10 mouse cellular contexts compared by ENCODE assay signal in the genomic region with DNA sequence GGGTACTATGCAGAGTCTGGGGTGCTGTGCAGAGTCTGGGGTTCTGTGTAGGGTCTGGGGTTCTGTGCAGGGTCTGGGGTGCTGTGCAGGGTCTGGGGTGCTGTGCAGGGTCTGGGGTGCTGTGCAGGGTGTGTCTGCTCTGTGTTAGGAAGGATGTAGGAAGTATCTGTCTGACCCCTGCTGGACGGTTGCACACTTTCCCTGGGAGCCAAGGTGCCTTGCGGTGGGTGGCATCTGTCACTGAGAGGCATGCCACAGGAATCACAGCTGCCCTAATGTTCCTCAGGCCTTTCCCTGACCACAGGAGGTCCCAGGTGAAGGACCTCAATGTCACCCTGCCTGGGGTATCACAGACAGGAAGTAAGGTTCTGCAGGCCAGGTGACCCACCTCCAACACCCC.
A peak's percentile ranks its signal among the peaks of the same experiment; 100 is the strongest.
DNase-seq lines count a peak whose midpoint lies in the region; ATAC-seq and TF ChIP-seq lines count a peak whose summit lies in the region.
"Had no signal": no experiment of that assay in that cellular context is flagged by ENCODE, and none has a peak within 500 bp of the region (broad histone marks: within the 10 kb centered on the region; RNA-seq: fewer than 3 reads in every experiment).

No protein-coding gene starts in this region.

- H3K27ac ChIP-seq in heart, postnatal 0 days (ENCODE audit: low read depth), result no peak overlapping the region
- no peak overlapping the region for H3K27ac ChIP-seq in neural tube, embryonic 12.5 days
- H3K27ac ChIP-seq in neural tube, embryonic 15.5 days (replicated peaks), result no peak overlapping the region
- H3K27ac ChIP-seq in intestine, postnatal 0 days (ENCODE audit: low read depth, low read length), result no peak overlapping the region

- no peak for DNase-seq in heart, postnatal 0 days (ENCODE audit: low spot score)
- DNase-seq in heart, adult 9 months (ENCODE audit: low spot score in 2 of 2), result no peak
- peak; percentile 65 for DNase-seq in thymus, postnatal 25 days
- DNase-seq in ovary, postnatal 10 days (ENCODE audit: low spot score), result no peak
- DNase-seq in heart, postnatal 14 days, result no peak
- DNase-seq: gastrocnemius, postnatal 36 days; kidney, postnatal 10 days had no signal

- TF ChIP-seq EP300 in heart, postnatal 0 days (IDR thresholded peaks at IDR 0.05; ENCODE audit: low read depth), result no peak

- no peak overlapping the region for H3K4me3 ChIP-seq in heart, postnatal 0 days (ENCODE audit: low read depth, low read length)
- no peak overlapping the region for H3K4me3 ChIP-seq in neural tube, embryonic 12.5 days
- no peak overlapping the region for H3K4me3 ChIP-seq in neural tube, embryonic 15.5 days (replicated peaks)
- no peak overlapping the region for H3K4me3 ChIP-seq in intestine, postnatal 0 days (ENCODE audit: low read depth, low read length)

- ATAC-seq in heart, postnatal 0 days (ENCODE audit: insufficient read depth, low read depth), result no peak
- ATAC-seq in neural tube, embryonic 12.5 days (ENCODE audit: low FRiP score, low read depth), result no peak
- ATAC-seq in neural tube, embryonic 15.5 days (ENCODE audit: low FRiP score), result no peak
- no peak for ATAC-seq in intestine, postnatal 0 days

- H3K4me1 ChIP-seq in heart, postnatal 0 days (ENCODE audit: control insufficient read depth, insufficient read depth), result peaks cover 55% of the 10 kb centered on the region
- H3K4me1 ChIP-seq in neural tube, embryonic 12.5 days, result peaks cover 100% of the 10 kb centered on the region
- peaks cover 92% of the 10 kb centered on the region for H3K4me1 ChIP-seq in neural tube, embryonic 15.5 days
- H3K4me1 ChIP-seq in intestine, postnatal 0 days (replicated peaks; ENCODE audit: control insufficient read depth, insufficient read depth, low read length), result peaks cover 42% of the 10 kb centered on the region

- H3K36me3 ChIP-seq in heart, postnatal 0 days (replicated peaks; ENCODE audit: control insufficient read depth, insufficient read depth, low read length), result no peaks in the 10 kb centered on the region
- no peaks in the 10 kb centered on the region for H3K36me3 ChIP-seq in neural tube, embryonic 12.5 days
- no peaks in the 10 kb centered on the region for H3K36me3 ChIP-seq in neural tube, embryonic 15.5 days
- H3K36me3 ChIP-seq in intestine, postnatal 0 days (ENCODE audit: control insufficient read depth, insufficient read depth), result no peaks in the 10 kb centered on the region

- H3K27me3 ChIP-seq in heart, postnatal 0 days (ENCODE audit: control insufficient read depth, insufficient read depth, low read length), result no peaks in the 10 kb centered on the region
- H3K27me3 ChIP-seq in neural tube, embryonic 12.5 days (replicated peaks), result no peaks in the 10 kb centered on the region
- H3K27me3 ChIP-seq in neural tube, embryonic 15.5 days (replicated peaks), result no peaks in the 10 kb centered on the region
- no peaks in the 10 kb centered on the region for H3K27me3 ChIP-seq in intestine, postnatal 0 days (replicated peaks; ENCODE audit: control insufficient read depth, insufficient read depth, low read length)

- intact Hi-C loops in heart, postnatal 14 days (cut with DNase I), result no loop called here

- H3K9ac ChIP-seq in heart, postnatal 0 days (replicated peaks; ENCODE audit: low read depth, low read length), result no peak overlapping the region
- H3K9ac ChIP-seq in neural tube, embryonic 12.5 days, result no peak overlapping the region
- no peak overlapping the region for H3K9ac ChIP-seq in neural tube, embryonic 15.5 days (replicated peaks)
- H3K9ac ChIP-seq in intestine, postnatal 0 days (ENCODE audit: low read depth, low read length), result no peak overlapping the region

- no peak overlapping the region for H3K4me2 ChIP-seq in heart, postnatal 0 days (ENCODE audit: low read depth, low read length)
- 0 out of 2 replicates have a peak overlapping the region, but pooled peaks have one; percentile 12 for H3K4me2 ChIP-seq in neural tube, embryonic 12.5 days (replicated peaks)
- no peak overlapping the region for H3K4me2 ChIP-seq in neural tube, embryonic 15.5 days
- H3K4me2 ChIP-seq in intestine, postnatal 0 days (replicated peaks; ENCODE audit: low read depth), result no peak overlapping the region

- no peaks in the 10 kb centered on the region for H3K9me3 ChIP-seq in heart, postnatal 0 days (replicated peaks; ENCODE audit: control insufficient read depth, low read length)
- no peaks in the 10 kb centered on the region for H3K9me3 ChIP-seq in neural tube, embryonic 12.5 days
- no peaks in the 10 kb centered on the region for H3K9me3 ChIP-seq in neural tube, embryonic 15.5 days (replicated peaks)
- no peaks in the 10 kb centered on the region for H3K9me3 ChIP-seq in intestine, postnatal 0 days (ENCODE audit: control insufficient read depth)

- TF ChIP-seq CTCF in heart, postnatal 0 days (IDR thresholded peaks at IDR 0.05; ENCODE audit: low read depth), result peak; percentile 42; the same call in 1 of the 2 replicates
- TF ChIP-seq CTCF in intestine, postnatal 0 days (IDR thresholded peaks at IDR 0.05; ENCODE audit: low read depth), result peak; percentile 65

- 47% methylated on average over 2 of the region's 2 CpGs for WGBS in heart, postnatal 0 days
- WGBS in neural tube, embryonic 12.5 days, result 55% methylated on average over 2 of the region's 2 CpGs
- 36% methylated on average over 2 of the region's 2 CpGs for WGBS in neural tube, embryonic 15.5 days
- 67% methylated on average over 2 of the region's 2 CpGs for WGBS in intestine, postnatal 0 days
